Mouse (Mus musculus) G1E-ER4 (cell line): ENCODE results near the gene Ap5z1. TPM values are rescaled to one million over a fixed set of nuclear protein-coding genes. Genes with fewer than 3 reads are reported as not detected.

ENCODE experiments used
- GATA1 ChIP-seq: IDR thresholded peaks from one replicate; pipeline ENCODE4 v1.8.0; 2012; ENCODE audit warnings: low read length, inconsistent platforms
- polyA plus RNA-seq: library from polyadenylated mRNA; stranded (reverse); fragments of >175 nt; gene quantifications from 2 replicates; pipeline ENCODE4 v1.2.3, GENCODE M21; 2012

Ap5z1 gene
- polyA plus RNA-seq, 1 experiment, result 33.3 TPM

DNA sequence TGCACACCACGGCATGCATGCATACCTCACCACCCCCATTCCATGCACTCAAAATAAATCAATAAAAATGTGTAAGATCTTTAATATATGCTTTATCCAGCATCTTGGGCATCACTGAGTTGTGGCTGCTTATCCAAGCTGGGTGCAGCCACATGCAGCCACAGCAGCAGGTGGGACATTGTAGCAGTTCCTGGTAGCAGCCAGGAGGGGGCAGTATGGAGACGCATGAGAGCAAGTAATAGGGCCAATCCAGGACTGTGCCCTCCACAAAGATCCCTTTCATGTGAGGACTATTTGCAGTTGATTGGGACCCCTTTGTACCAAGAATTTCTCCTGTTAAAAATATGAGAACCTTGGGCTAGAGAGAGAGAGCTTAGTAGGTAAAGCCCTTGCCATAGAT lies 18.8 kb downstream of the Ap5z1 start:
- no peak for TF ChIP-seq GATA1

DNA sequence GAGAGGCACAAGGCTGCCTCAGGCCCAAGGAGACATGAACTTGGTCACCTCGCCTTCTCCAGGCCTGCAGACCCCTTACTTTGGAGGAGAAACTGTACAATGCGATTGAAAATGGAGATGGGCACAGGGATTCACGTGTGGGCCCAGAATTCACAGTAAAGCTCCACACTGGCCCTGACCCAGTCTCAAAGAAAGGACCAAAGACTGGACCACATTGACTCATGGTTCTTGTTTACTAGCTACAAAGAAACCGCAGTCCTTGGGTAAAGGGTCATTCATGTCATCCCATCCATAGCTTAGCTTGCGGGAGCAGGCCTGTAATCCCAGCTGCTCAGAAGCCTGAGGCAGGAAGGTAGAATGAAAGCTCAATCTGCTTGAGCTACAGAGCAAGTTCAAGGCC lies 19.8 kb downstream of the Ap5z1 start:
- TF ChIP-seq GATA1, result no peak

DNA sequence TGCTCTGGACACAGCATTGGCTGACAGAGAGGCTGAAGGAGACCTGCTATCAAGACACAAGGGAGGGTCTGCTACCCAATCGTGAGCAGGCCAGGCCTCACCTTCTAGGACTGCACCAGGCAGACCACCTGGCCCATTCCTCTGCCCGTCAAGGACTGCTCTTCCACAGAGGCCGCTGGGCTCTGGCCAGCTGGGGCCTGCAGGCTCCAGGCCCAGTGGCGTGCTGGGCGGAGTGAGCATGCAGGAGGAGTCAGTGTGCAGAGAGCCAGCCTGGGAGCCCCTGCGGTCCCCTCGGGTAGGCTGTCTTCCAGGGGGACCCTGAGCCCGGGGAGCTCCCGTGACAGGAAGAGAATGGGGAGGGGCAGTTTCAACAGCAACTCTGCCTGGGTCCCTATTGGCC lies 22.9 kb downstream of the Ap5z1 start:
- no peak for TF ChIP-seq GATA1

DNA sequence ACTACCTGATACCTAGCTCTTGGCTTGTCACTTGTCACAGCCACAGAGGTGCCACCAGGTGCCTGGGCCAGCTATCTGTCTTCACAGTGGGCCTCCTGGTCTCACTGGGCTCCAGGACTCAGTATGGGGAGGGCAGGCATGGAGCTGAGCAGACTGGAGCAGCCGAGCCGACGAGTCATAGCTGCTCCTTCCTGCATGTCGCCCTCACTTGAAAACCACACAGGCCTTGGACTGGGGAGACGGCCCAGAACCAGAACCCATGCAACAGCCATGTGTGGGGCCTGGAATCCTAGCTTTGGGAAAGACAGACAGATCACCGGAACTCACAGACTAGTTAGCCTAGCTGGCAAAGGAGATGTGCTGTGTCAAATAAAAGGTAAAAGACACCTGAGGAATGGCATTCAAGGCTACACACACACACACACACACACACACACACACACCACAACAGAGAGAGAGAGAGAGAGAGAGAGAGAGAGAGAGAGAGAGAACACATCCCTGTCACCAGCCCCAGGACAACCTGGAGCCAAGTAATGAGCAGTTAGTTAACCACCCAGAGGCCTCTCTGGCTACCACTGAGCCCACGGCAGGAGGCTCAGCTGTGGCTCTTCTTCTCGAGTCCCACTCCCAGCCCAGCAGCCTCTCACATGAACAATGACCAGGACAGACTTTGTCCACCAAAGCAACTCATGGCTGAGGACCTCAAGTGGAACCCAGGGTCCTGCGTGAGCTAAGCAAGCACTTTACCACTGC lies 26.4 kb downstream of the Ap5z1 start:
- TF ChIP-seq GATA1, result no peak

DNA sequence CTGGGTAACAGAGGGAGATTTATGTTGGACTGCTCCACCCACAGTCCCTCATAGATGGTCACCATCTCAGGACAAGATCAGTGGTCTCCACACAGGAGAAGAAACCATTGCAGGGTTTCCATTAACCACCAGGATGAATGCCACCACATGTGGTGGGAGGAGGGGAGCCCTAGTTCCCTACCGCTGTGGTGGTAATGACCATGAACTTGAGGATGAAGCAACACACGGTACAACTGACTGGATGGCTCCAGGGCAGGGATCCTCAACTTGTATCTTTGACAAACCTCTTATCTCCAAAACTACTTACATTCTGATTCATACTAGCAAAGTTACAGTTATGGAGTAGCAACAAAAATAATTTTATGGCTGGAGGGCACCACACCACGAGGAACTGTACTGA lies 29.6 kb downstream of the Ap5z1 start:
- no peak for TF ChIP-seq GATA1

DNA sequence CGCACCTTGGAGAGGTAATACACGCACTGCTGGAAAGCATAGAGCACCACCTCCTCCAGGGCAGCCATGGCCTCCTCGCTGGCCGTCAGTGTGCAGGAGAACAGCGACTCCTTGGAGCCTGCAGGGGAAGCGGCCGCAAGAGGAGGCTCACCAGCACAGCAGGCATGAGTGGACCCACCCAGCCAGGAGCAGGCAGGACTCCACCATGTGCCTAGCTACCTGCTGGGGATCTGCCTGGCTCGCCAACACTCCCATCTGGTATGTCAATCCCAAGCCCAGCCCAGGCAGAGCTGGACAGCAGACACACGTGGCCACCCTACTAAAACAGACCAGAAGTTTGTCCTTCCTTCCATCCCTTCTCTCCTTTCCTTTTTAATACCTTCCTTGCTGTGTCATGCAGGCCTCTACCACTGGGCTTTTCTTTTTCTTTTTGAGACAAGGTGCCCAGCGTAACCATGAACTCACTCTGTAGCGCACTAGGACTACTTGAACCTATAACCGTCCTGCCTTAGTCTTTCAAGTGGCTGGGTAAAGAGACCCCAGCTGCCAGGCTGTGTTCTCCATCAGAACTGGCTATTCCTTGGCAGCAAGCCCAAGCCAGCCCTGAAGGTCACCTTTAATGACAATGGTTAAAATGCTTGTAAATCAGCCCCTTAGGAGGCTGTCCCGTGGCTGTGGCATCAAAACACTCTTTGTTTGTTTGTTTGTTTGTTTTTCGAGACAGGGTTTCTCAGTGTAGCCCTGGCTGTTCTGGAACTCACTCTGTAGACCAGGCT lies 31.8 kb downstream of the Ap5z1 start:
- TF ChIP-seq GATA1, result no peak

DNA sequence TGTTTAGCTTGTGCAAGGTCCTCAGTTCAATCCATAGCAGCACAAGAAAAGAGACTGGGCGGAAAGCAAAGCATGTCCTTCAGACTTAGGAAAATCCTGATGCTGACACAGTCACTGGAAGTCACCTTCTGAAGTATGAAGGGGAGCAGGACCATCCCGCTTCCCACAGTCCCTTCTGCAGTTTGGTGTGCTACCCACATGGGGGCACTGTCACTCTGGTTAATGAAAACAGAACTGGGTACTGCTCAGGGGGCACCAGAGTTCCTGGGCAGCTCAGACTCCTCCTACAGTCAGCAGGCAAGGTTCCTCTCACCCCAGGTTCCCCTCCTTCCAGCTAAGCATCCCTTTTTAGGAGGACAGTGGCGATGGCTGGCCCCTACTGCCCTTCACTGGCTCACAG lies 35.2 kb downstream of the Ap5z1 start:
- no peak for TF ChIP-seq GATA1

DNA sequence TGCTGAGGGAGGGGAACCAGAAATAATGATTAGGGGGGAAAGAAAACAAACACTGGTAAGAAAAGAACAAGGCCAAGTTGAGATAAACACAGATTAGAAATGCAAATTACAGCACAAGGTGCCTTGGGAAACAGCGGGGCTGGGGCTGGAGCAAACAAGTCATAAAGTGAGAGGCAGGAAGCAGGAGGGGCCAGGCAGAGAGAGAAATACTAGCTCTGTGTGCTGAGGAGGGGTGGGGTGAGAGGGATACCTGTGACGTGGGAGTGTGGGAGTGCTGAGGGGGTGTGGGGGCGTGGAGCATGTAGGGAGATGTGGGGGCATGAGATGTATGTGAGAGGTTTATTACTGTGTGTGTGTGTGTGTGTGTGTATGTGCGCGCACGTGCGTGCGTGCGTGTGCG lies 37.2 kb downstream of the Ap5z1 start:
- no peak for TF ChIP-seq GATA1

DNA sequence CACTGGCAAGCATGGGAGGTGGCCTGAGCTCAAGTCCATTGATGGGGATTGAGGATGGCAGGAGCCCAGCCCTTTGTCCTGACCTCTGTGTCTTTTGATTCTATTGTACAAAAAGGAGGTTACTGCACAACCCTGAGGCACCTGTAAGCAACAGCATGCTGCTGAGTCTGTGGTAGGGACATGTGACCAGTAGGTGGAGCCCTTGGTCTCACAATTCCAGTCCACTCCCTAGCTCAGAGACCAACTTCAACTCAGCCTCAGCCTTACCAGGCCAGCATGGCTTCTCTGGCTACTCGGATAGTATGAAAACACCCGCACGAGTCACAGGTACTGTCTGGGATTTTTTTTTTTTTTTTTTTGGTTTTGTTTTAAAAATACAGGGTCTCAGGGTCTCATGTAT lies 38.7 kb downstream of the Ap5z1 start:
- TF ChIP-seq GATA1, result no peak

DNA sequence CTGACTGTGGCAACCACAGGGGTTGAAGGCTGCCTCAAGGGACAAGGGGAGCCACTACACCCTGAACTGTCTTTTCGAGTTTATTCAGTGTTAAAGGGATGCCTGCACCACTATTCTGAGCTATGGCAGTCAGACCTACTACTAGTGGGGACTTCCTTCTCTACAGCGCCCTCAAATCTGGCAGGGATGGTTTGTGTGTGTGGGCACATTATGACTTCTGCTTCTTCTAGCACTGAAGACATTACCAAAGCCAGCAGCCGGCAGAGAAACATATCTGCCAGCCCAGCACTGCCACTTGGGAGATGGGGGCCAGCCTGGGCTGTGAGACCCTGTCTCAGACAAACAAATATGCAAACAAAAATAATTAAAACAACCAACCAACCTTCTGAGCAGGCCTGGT lies 40.4 kb downstream of the Ap5z1 start:
- TF ChIP-seq GATA1, result no peak

DNA sequence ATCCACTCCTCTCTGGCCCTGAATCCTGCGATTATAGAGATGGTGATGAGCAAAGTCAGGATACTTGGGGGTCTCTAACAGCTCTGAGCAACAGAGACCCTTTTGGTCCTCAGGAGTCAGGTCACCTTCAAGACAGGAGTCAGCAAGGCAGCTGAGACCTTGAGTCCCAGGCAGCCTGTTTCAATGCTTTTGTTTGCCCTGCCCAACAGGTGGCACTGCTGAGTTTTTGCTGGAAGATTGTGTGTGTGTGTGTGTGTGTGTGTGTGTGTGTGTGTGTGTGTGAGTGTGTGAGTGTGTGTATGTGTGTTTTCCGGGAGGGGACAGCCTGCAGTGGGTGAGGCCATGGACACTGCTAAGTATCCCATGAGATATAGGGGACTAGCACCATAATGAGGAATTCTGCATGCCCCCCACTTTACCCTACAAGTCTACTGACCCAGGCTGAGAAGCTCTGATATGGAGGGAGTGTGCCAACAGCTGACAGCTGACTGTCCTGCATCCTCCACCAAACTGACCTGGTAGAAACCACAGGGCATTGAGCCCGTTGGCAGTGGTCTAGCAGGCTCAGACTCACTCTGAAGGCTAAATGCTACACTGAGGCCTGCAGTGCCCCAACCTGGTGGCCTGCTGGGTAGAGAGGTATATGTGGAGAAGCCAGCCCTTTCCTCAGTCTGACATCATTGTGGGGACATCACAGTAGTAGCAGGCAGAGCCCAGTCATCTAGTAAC lies 42.1 kb downstream of the Ap5z1 start:
- no peak for TF ChIP-seq GATA1

DNA sequence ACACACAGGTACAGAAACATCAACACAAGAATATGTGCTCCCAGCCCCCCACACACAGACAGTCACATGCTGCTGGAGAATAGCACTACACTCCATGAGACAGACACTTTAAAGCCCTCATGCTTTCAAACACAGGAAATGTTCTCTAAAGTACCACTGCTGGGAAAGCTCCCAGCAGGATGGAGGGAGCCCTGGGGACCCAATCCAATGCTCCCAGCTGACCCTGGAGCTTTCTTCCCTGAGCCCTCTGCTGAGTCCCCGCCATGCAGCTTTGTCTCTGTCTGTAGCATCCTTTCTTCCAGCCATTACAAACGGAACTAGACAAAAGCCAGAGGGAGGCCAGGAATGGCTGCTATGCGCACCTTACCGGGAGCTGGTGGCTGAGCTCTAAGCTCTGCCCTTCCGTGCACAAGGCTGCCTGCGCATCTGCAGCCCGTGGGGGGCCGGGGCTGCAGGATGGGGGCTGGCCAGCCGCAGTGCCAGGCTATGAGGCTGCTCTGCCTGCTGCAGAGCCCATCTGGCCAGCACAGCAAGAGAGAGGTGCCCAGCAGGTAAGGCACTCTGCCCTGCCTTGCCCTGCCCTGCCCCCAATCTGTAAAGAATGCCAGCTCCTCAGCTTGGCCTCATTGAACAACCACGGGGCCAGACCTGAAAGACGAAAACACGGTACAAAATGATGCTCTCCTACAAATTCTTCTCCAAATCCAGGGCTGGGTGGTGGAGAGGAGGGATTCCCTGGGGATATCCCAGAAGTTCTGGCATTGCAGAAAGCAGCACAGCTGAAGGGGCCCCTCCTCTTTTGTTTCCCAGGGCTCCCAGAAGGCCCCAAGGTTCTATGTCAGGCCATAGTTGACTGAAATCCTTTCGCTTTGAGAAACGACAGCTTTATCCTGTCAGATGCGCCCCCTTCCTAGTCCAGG lies 45.7 kb downstream of the Ap5z1 start:
- no peak for TF ChIP-seq GATA1

DNA sequence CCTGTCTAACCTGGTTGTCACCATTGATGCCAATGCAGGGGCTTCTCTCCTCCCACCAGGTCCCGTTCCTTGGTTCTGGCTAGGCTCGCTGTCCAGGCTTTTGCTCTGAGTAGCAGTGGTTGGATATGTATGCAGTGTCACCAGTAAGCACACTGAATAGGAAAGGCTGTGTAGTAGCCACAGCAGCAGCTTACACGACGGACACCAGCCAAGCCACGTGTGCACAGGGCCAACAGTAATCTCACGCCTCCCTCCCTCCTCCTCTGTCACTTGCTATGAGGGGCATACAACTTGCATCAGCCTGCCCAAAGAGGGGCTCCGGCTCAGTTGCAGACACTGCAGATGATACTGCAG lies 46.3 kb downstream of the Ap5z1 start:
- no peak for TF ChIP-seq GATA1

DNA sequence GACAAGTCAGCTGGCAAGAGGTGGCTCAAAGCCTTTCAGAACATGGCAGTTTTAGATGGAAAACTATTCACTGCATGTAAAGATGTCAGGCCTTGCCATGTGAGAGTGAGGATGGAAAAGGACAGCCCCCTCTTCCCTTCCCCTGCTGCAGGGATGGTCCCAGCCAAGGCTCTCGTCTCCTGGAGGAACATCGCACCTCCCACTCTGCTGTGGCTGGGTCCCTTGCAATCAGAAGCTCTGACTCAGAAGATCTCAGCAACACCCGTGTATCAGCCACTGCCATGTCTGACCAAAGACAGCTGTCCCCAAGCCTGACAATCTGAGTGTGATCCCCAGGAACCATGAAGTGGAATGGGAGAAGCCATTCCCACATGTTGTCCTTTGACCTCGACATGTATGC lies 48.4 kb downstream of the Ap5z1 start:
- TF ChIP-seq GATA1, result no peak

DNA sequence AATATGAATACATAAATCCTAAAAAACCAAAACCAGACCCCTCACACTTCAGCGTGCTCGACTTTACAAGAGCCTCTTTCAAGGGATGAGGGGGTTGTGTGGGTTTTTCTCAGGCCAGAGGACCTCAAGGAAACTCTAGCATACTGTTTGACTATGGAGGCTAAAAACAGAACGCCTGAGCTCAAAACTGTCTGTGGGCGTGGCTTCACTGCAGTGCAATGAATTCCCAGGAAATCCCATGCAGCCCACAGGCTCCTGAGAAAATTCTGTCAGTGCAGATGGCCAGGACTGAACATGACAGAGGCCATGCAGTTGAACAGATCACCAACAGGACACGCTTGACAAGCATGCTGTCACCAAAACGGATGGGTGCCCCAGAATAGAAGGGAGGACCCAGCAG lies 55.2 kb downstream of the Ap5z1 start:
- no peak for TF ChIP-seq GATA1
